Mouse (Mus musculus): ENCODE results near the gene Dis3l2. TPM values are rescaled to one million over a fixed set of nuclear protein-coding genes. Genes with fewer than 3 reads are reported as not detected.
A peak's percentile ranks its signal among the peaks of the same experiment; 100 is the strongest.

The Dis3l2 gene
- total and polyA plus RNA-seq, 2 experiments from 2014 or later, result 33.3 to 45.7 TPM

GRCm38 (mm10) chr1:86994023-86994422 lies 290.4 kb downstream of the Dis3l2 start:
- DNase-seq (ENCODE audit: low spot score), result no peak
- Histone ChIP-seq H3K9ac (replicated peaks; ENCODE audit: low read length, poor library complexity, severe bottlenecking) (no peak overlapping the region), H3K4me3 (ENCODE audit: low read depth, low read length) (no peak overlapping the region), H3K36me3 (ENCODE audit: insufficient read depth, low read length) (no peaks in the 10 kb centered on the region), H3K4me2 (ENCODE audit: low read depth, low read length, poor library complexity, severe bottlenecking) (no peak overlapping the region), H3K27me3 (ENCODE audit: insufficient read depth, low read length) (no peaks in the 10 kb centered on the region), H3K4me1 (ENCODE audit: insufficient read depth, low read length) (no peaks in the 10 kb centered on the region), H3K27ac (ENCODE audit: low read depth, low read length) (no peak overlapping the region), H3K9me3 (ENCODE audit: low read length) (no peaks in the 10 kb centered on the region)
- ATAC-seq (ENCODE audit: low FRiP score), result no peak
- TF ChIP-seq CTCF (IDR thresholded peaks at IDR 0.05), result no peak

- no peak for ATAC-seq (ENCODE audit: low FRiP score)
- 78% methylated on average over 2 of the region's 2 CpGs for WGBS
- no peaks in the 10 kb centered on the region for H3K36me3 ChIP-seq (ENCODE audit: insufficient read depth, low read length)
These were observed 294.4 kb downstream of the Dis3l2 start for GRCm38 (mm10) chr1:86998051-86998450.

GRCm38 (mm10) chr1:87001365-87001764 lies 297.8 kb downstream of the Dis3l2 start:
- ATAC-seq (ENCODE audit: low FRiP score) (no peak), DNase-seq (ENCODE audit: low spot score) (no peak)
- H3K36me3 ChIP-seq (ENCODE audit: insufficient read depth, low read length), result no peaks in the 10 kb centered on the region
- WGBS, result 84% methylated on average over 5 of the region's 5 CpGs
- no peak overlapping the region for H3K9ac ChIP-seq (replicated peaks; ENCODE audit: low read length, poor library complexity, severe bottlenecking)
- H3K9me3 ChIP-seq (ENCODE audit: low read length), result no peaks in the 10 kb centered on the region
- H3K4me1 ChIP-seq (ENCODE audit: insufficient read depth, low read length), result no peaks in the 10 kb centered on the region
- no peaks in the 10 kb centered on the region for H3K27me3 ChIP-seq (ENCODE audit: insufficient read depth, low read length)
- H3K4me3 ChIP-seq (ENCODE audit: low read depth, low read length), result no peak overlapping the region
- no peak for TF ChIP-seq CTCF (IDR thresholded peaks at IDR 0.05)
- H3K27ac ChIP-seq (ENCODE audit: low read depth, low read length), result no peak overlapping the region
- no peak overlapping the region for H3K4me2 ChIP-seq (ENCODE audit: low read depth, low read length, poor library complexity, severe bottlenecking)

More at GRCm38 (mm10) chr1:86998051-86998450, 294.4 kb downstream of the Dis3l2 start:
- Histone ChIP-seq H3K4me1 (ENCODE audit: insufficient read depth, low read length) (no peaks in the 10 kb centered on the region), H3K9me3 (ENCODE audit: low read length) (no peaks in the 10 kb centered on the region), H3K4me3 (ENCODE audit: low read depth, low read length) (no peak overlapping the region), H3K4me2 (ENCODE audit: low read depth, low read length, poor library complexity, severe bottlenecking) (no peak overlapping the region), H3K27me3 (ENCODE audit: insufficient read depth, low read length) (no peaks in the 10 kb centered on the region), H3K9ac (replicated peaks; ENCODE audit: low read length, poor library complexity, severe bottlenecking) (no peak overlapping the region), H3K27ac (ENCODE audit: low read depth, low read length) (no peak overlapping the region)
- DNase-seq (ENCODE audit: low spot score), result no peak
- TF ChIP-seq CTCF (IDR thresholded peaks at IDR 0.05), result no peak

- Histone ChIP-seq H3K9me3 (ENCODE audit: low read length) (no peaks in the 10 kb centered on the region), H3K27me3 (ENCODE audit: insufficient read depth, low read length) (no peaks in the 10 kb centered on the region), H3K27ac (ENCODE audit: low read depth, low read length) (no peak overlapping the region), H3K4me2 (ENCODE audit: low read depth, low read length, poor library complexity, severe bottlenecking) (no peak overlapping the region), H3K9ac (replicated peaks; ENCODE audit: low read length, poor library complexity, severe bottlenecking) (no peak overlapping the region), H3K4me1 (ENCODE audit: insufficient read depth, low read length) (no peaks in the 10 kb centered on the region), H3K36me3 (ENCODE audit: insufficient read depth, low read length) (no peaks in the 10 kb centered on the region), H3K4me3 (ENCODE audit: low read depth, low read length) (no peak overlapping the region)
- 36% methylated on average over 9 of the region's 9 CpGs for WGBS
- TF ChIP-seq CTCF (IDR thresholded peaks at IDR 0.05), result no peak
- peak; percentile 69 for DNase-seq (ENCODE audit: low spot score)
- ATAC-seq (ENCODE audit: low FRiP score), result 0 out of 2 replicates have a peak, but pooled peaks have one; percentile 16
These were observed 299.0 kb downstream of the Dis3l2 start for GRCm38 (mm10) chr1:87002545-87003168.

GRCm38 (mm10) chr1:87003169-87003552 lies 299.6 kb downstream of the Dis3l2 start:
- H3K4me3 ChIP-seq (ENCODE audit: low read depth, low read length), result no peak overlapping the region
- H3K27me3 ChIP-seq (ENCODE audit: insufficient read depth, low read length), result no peaks in the 10 kb centered on the region
- no peak overlapping the region for H3K4me2 ChIP-seq (ENCODE audit: low read depth, low read length, poor library complexity, severe bottlenecking)
- no peak for ATAC-seq (ENCODE audit: low FRiP score)
- 27% methylated on average over 2 of the region's 2 CpGs for WGBS
- no peaks in the 10 kb centered on the region for H3K36me3 ChIP-seq (ENCODE audit: insufficient read depth, low read length)
- no peak for TF ChIP-seq CTCF (IDR thresholded peaks at IDR 0.05)
- no peak overlapping the region for H3K9ac ChIP-seq (replicated peaks; ENCODE audit: low read length, poor library complexity, severe bottlenecking)
- H3K4me1 ChIP-seq (ENCODE audit: insufficient read depth, low read length), result no peaks in the 10 kb centered on the region
- DNase-seq (ENCODE audit: low spot score), result no peak
- H3K27ac ChIP-seq (ENCODE audit: low read depth, low read length), result no peak overlapping the region
- no peaks in the 10 kb centered on the region for H3K9me3 ChIP-seq (ENCODE audit: low read length)

- no peaks in the 10 kb centered on the region for H3K27me3 ChIP-seq (ENCODE audit: insufficient read depth, low read length)
- no peaks in the 10 kb centered on the region for H3K9me3 ChIP-seq (ENCODE audit: low read length)
- no peak overlapping the region for H3K9ac ChIP-seq (replicated peaks; ENCODE audit: low read length, poor library complexity, severe bottlenecking)
- H3K36me3 ChIP-seq (ENCODE audit: insufficient read depth, low read length), result no peaks in the 10 kb centered on the region
- ATAC-seq (ENCODE audit: low FRiP score) (no peak), DNase-seq (ENCODE audit: low spot score) (no peak)
- WGBS, result 76% methylated on average over 1 of the region's 1 CpGs
- no peak overlapping the region for H3K4me3 ChIP-seq (ENCODE audit: low read depth, low read length)
- TF ChIP-seq CTCF (IDR thresholded peaks at IDR 0.05), result no peak
- H3K4me1 ChIP-seq (ENCODE audit: insufficient read depth, low read length), result no peaks in the 10 kb centered on the region
- no peak overlapping the region for H3K4me2 ChIP-seq (ENCODE audit: low read depth, low read length, poor library complexity, severe bottlenecking)
- H3K27ac ChIP-seq (ENCODE audit: low read depth, low read length), result no peak overlapping the region
These were observed 302.8 kb downstream of the Dis3l2 start for GRCm38 (mm10) chr1:87006425-87006824.
